Mouse (Mus musculus): Measurements from ENCODE around the gene Ahctf1.
"Not testable (repeated sequence)": the region's sequence is repeated elsewhere in the genome, so short reads cannot be mapped to it uniquely, and the experiment has no call there.

Gene Ahctf1

GRCm38 (mm10) chr1:179803513-179804139 lies at the start of gene Ahctf1:
Ahctf1 (minus strand) TSS chr1:179803680.
- DNase-seq (ENCODE audit: low read depth in 2 of 2, low spot score in 2 of 2) = peak; percentile 94

GRCm38 (mm10) chr1:179847759-179848389 lies 44.4 kb upstream of the Ahctf1 start:
- peak; percentile 44 to 74 for DNase-seq (ENCODE audit: low read depth in 2 of 2, low spot score in 2 of 2)

- no peak for DNase-seq (ENCODE audit: low read depth in 2 of 2, low spot score in 2 of 2)
Observed at GRCm38 (mm10) chr1:179847173-179847572, 43.7 kb upstream of the Ahctf1 start.

GRCm38 (mm10) chr1:179845832-179846499 lies 42.5 kb upstream of the Ahctf1 start:
- DNase-seq (ENCODE audit: low read depth in 2 of 2, low spot score in 2 of 2) = no peak

GRCm38 (mm10) chr1:179844894-179845293 lies 41.4 kb upstream of the Ahctf1 start:
- peak; percentile 53 to 68 for DNase-seq (ENCODE audit: low read depth in 2 of 2, low spot score in 2 of 2)

DNA sequence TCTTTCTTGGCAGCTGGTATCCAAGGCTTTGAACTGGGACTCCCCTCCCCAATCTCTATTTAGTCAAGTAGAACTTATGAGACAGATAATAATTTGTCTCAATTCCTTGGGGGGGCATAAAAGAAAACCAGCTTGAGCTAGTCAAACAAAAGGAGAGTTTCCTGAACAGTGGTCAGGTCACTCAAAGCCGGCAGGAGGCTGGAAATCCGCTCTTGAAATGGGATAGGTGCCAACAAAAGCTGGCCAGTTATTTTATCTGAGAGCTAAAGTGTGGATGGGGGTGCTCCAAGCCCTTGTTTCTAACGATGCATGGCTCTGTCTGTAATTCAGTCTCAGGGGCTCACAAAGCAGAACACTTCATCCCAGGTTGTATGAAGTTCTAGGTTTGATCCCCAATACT lies 40.5 kb upstream of the Ahctf1 start:
- no peak for DNase-seq (ENCODE audit: low read depth in 2 of 2, low spot score in 2 of 2)

- DNase-seq (ENCODE audit: low read depth in 2 of 2, low spot score in 2 of 2) = no peak
Observed at GRCm38 (mm10) chr1:179842568-179842967, 39.1 kb upstream of the Ahctf1 start.

GRCm38 (mm10) chr1:179836426-179837404 lies 33.2 kb upstream of the Ahctf1 start:
- no peak for DNase-seq (ENCODE audit: low read depth in 2 of 2, low spot score in 2 of 2)

DNA sequence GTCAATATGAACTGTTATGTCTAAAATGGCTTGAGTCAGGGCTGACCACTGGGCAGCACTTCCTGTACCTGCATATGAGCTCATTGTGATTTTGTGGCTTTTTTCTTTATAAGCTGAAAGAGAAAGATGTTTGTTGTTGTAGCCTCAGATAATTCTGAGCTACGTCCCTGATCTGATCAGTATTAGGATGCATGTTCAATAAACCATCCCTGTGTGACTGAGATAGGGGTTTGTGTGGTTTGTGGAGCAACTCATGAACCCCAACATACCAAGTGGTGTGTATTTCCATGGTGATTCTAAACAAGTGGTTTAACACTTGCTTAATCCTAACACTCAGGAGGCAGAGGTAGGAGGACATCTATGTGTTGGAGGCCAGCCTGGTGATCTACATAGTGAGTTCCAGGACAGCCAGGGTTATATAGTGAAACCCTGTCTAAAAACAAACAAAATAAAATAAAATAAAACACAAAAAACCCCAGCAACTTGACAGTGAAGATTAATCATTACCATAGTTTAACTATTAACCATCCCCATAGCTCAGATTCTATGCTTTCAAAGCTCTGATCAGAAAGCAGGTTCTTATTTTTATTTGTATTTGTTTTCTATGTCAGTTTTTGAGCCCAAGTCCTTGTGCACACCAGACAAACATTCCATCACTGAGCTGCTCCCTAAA lies 32.4 kb upstream of the Ahctf1 start:
- no peak for DNase-seq (ENCODE audit: low read depth in 2 of 2, low spot score in 2 of 2)

DNA sequence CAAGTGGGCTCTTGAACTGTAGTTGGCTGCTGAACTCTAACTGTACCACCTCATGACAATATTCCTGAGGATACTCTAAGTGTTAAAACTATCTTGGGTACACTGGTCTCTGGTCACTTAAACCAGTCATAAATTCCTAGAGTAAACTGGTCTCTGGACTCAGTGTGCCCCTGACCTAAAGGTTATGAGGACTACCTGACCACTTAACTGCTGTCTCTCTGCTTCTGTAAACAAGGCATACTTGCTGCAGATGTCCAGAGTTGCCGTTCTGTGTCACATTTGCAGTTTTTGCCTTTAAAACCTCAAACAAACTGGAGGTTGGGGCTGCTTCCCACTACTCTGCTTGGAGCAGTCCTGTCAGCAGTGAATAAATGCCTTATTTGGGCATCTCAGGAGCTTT lies 30.1 kb upstream of the Ahctf1 start:
- no peak for DNase-seq (ENCODE audit: low read depth in 2 of 2, low spot score in 2 of 2)

DNA sequence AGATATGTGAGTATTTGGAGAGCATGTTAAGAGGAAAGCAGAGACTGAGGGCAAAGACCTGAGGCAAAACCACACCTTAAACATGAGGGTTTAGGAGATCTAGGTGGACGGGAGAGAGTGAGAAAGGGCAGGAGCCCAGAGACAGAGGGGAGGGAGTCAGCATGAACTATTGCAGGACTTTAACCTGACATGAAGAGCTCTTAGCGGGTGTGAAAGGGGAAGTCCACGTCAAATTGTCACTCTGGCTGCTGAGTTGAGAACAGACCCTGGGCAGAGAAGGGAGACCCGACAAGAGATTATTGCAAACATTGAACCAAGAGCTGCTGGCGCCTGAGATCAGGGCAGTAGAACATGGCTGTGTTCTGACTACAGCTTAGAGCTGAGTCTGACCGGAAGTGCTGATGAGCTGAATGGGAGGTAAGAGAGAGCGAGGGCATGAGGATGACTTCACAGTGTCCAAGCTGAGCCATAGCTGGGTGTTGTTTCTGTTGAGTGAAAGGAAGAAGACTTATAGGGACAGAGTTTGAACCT lies 29.3 kb upstream of the Ahctf1 start:
- no peak for DNase-seq (ENCODE audit: low read depth in 2 of 2, low spot score in 2 of 2)

GRCm38 (mm10) chr1:179828900-179829299 lies 25.4 kb upstream of the Ahctf1 start:
- no peak for DNase-seq (ENCODE audit: low read depth in 2 of 2, low spot score in 2 of 2)

DNA sequence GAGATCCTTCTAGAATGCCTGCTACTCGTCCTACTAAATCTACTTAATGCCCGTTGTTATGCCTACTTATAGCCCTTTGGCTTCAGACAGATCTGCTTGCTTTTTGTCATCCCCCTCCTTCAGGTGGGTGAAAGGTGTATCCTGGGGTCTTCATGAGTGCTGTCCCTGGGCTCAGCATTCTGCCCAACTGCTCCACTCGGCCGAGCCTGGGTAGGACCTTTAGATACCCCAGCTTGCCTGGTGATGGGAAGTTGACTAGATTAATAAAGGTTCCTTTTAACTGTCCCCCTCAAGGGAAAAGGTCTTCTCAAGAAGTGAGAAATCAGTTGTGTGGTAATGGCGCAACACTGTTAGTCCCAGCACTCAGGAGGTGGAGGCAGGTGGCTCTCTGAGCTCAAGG lies 24.6 kb upstream of the Ahctf1 start:
- DNase-seq (ENCODE audit: low read depth in 2 of 2, low spot score in 2 of 2) = no peak

DNA sequence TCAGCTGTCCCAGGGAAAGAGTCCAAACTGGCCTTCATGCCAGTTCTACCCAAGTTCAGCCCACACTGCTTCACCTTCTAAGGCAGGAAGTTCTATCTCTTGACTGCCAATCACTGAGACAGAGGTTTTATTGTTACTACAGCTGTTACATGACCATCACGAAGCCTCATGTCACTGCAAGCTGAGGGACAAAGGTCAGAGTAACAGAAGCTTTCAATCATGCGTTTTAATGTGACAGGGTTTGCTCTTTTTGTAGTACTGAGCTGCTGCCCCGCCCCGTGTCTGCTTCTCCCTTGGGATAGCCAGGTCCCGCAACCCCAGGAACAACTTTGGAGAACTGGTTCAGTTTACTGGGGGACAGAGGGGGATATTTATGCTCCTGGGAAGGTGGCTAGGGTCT lies 21.1 kb upstream of the Ahctf1 start:
- DNase-seq (ENCODE audit: low read depth in 2 of 2, low spot score in 2 of 2) = no peak

- DNase-seq (ENCODE audit: low read depth in 2 of 2, low spot score in 2 of 2) = not testable (repeated sequence)
Observed at GRCm38 (mm10) chr1:179818490-179819278, 15.2 kb upstream of the Ahctf1 start.

- no peak for DNase-seq (ENCODE audit: low read depth in 2 of 2, low spot score in 2 of 2)
Observed at GRCm38 (mm10) chr1:179814616-179815015, 11.1 kb upstream of the Ahctf1 start.

GRCm38 (mm10) chr1:179813385-179813784 lies 9.9 kb upstream of the Ahctf1 start:
- no peak for DNase-seq (ENCODE audit: low read depth in 2 of 2, low spot score in 2 of 2)

DNA sequence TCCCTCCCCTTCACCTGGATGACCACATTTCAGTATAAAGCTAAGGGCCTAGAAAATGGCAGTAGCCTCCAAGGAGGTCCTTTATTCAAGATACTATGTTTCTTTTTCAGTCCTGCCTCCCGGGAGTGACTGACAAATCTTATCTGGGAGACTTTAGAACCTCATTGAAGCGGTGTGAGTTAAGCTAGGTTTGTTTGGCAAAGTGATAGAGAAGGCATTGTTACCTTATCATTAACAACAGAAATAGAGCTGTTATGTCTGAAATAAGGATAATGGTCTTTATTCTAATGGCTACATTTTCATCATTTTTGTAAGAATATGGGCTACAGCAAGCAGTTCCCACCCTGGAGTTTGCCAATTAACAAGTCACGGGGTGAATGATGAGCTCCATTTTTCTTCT lies 4.8 kb upstream of the Ahctf1 start:
- DNase-seq (ENCODE audit: low read depth in 2 of 2, low spot score in 2 of 2) = no peak

DNA sequence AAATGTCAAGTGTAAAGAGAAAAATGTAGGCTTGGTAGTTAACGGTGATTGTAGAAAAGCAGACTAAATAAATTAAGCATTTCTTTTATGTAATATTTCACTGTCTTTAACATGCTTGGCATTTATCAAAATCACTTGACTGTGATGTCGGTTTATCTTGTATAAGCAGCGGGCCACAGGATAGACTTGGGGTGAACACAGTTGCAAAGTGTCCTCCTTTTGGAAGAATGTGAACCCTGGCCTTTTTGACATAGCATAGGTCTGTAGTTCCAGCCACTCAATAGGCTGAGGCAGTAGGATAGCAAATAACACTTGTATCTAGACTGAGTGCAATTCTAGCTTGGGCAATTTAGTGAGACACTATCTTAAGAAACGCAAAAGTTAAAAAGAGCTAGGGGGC lies 4.0 kb upstream of the Ahctf1 start:
- DNase-seq (ENCODE audit: low read depth in 2 of 2, low spot score in 2 of 2) = no peak

DNA sequence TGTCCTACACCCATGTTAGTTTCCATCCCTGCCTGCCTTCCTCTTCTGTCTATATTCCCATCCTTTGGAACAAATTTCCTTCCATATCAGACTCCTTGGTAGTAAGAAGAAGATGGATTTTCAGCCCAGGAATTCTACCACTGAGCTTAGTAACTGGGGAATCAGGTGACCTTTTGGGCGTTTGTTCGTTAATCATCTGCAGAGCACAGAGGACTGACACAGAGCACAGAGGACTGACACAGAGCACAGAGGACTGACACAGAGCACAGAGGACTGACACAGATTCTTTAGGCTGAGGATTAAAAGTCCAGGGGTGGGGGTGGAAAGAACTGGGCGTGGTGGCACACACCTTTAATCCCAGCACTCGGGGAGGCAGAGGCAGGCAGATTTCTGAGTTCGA lies 2.3 kb upstream of the Ahctf1 start:
- DNase-seq (ENCODE audit: low read depth in 2 of 2, low spot score in 2 of 2) = no peak

All from CD8-positive naive resting alpha-beta T cell, adult 2 months (primary cell).